Mouse (Mus musculus) lung, embryonic 14.5 days (tissue): Measurements from ENCODE around the gene Gm10338. TPM values are rescaled to one million over a fixed set of nuclear protein-coding genes. Genes with fewer than 3 reads are reported as not detected.
"Not testable (repeated sequence)": the region's sequence is repeated elsewhere in the genome, so short reads cannot be mapped to it uniquely, and the experiment has no call there.

ENCODE experiments used
- ATAC-seq: fragments of 200-750 bp; cut with Nextera tagmentation; 2 replicates; pipeline ENCODE4 v1.8.0; 2017; ENCODE audit warnings: mild to moderate bottlenecking, moderate TSS enrichment, moderate library complexity; ENCODE audit not compliant: insufficient read depth
- DNase-seq: peaks from one replicate; pipeline ENCODE4 v3.0.0-alpha.2; 2015
- H3K27ac ChIP-seq: fragments of 300-500 bp; sonication (generic); 2 replicates; pipeline ENCODE4 v1.5.1; 2014; ENCODE audit warnings: low read depth, mild to moderate bottlenecking, moderate library complexity
- H3K27me3 ChIP-seq: fragments of 300-500 bp; sonication (generic); 2 replicates; pipeline ENCODE4 v1.6.1; 2014; ENCODE audit warnings: low read length, control low read depth; ENCODE audit not compliant: insufficient read depth
- H3K36me3 ChIP-seq: fragments of 300-500 bp; sonication (generic); 2 replicates; pipeline ENCODE4 v1.6.1; 2014; ENCODE audit warnings: control low read depth; ENCODE audit not compliant: insufficient read depth
- H3K4me1 ChIP-seq: fragments of 300-500 bp; sonication (generic); 2 replicates; pipeline ENCODE4 v1.6.1; 2014; ENCODE audit warnings: antibody characterized with exemption, control low read depth; ENCODE audit not compliant: insufficient read depth
- H3K4me2 ChIP-seq: fragments of 300-500 bp; sonication (generic); 2 replicates; pipeline ENCODE4 v1.6.1; 2014; ENCODE audit warnings: mild to moderate bottlenecking
- H3K4me3 ChIP-seq: fragments of 300-500 bp; sonication (generic); 2 replicates; pipeline ENCODE4 v1.5.1; 2014; ENCODE audit warnings: low read depth, low read length
- H3K9ac ChIP-seq: fragments of 300-500 bp; sonication (generic); 2 replicates; pipeline ENCODE4 v1.6.1; 2014
- H3K9me3 ChIP-seq: fragments of 300-500 bp; sonication (generic); 2 replicates; pipeline ENCODE4 v1.6.1; 2016; ENCODE audit warnings: low read depth, low read length, control low read depth
- CTCF ChIP-seq: IDR thresholded peaks from 2 replicates; pipeline ENCODE4 v1.5.1; 2016; ENCODE audit warnings: antibody characterized with exemption, low read depth
- WGBS: fragments of 180-500 bp; shearing (Covaris S2); extraction: QIAGEN DNeasy Blood & Tissue Kit; methylation state at CpG from one replicate; pipeline ENCODE4 v1.1.7; 2014; 5-methylcytosine and 5-hydroxymethylcytosine counted together
- polyA plus RNA-seq: library from polyadenylated mRNA; unstranded; fragments of >200 nt; fragmentation: Nextera tagmentation; extraction: Ambion mirVana; gene quantifications from 2 replicates; pipeline ENCODE4 v1.2.1, GENCODE M21; 2014

Gm10338 gene
- not detected in 2 replicates for polyA plus RNA-seq

- not testable (repeated sequence) for H3K4me2 ChIP-seq, H3K4me1 ChIP-seq, ATAC-seq, H3K36me3 ChIP-seq, H3K9ac ChIP-seq, H3K27me3 ChIP-seq, DNase-seq, H3K4me3 ChIP-seq, H3K27ac ChIP-seq, H3K9me3 ChIP-seq
- WGBS: no CpG with 5 or more reads among the region's 2 CpGs
Observed at GRCm38 (mm10) chr14:7595492-7595891, at the start of gene Gm10338. Gene Gm10338, minus strand, starts transcription at chr14:7595592.

GRCm38 (mm10) chr14:7643872-7644271 is 48.5 kb upstream of the Gm10338 start, which contains the start of gene Gm10128:
Gene Gm10128, minus strand, starts transcription at chr14:7643972.
- H3K4me3 ChIP-seq, H3K4me1 ChIP-seq, H3K9me3 ChIP-seq, H3K27me3 ChIP-seq, DNase-seq, ATAC-seq, H3K9ac ChIP-seq, H3K4me2 ChIP-seq, H3K36me3 ChIP-seq, H3K27ac ChIP-seq: not testable (repeated sequence)
- no CpG with 5 or more reads among the region's 2 CpGs for WGBS

GRCm38 (mm10) chr14:7568382-7568781 is 27.0 kb downstream of the Gm10338 start, which contains the start of gene Gm3558:
Gene Gm3558, minus strand, starts transcription at chr14:7568566.
- not testable (repeated sequence) for DNase-seq, H3K27me3 ChIP-seq, ATAC-seq, H3K9ac ChIP-seq, H3K9me3 ChIP-seq, H3K27ac ChIP-seq, H3K36me3 ChIP-seq, H3K4me1 ChIP-seq
- peak within 1 kb of the TSS; percentile 30 for H3K4me3 ChIP-seq
- H3K4me2 ChIP-seq: peak within 1 kb of the TSS; percentile 60
- no CpG with 5 or more reads among the region's 34 CpGs for WGBS

- peak; percentile 0 for DNase-seq
- not testable (repeated sequence) for H3K9ac ChIP-seq, H3K4me1 ChIP-seq, H3K27me3 ChIP-seq, ATAC-seq, H3K36me3 ChIP-seq, H3K9me3 ChIP-seq, H3K27ac ChIP-seq
- under 1% methylated on average over 20 of the region's 27 CpGs for WGBS
- Histone ChIP-seq H3K4me3 (peak overlapping the region; percentile 30), H3K4me2 (peak overlapping the region; percentile 60)
Observed at GRCm38 (mm10) chr14:7567890-7568289, 27.5 kb downstream of the Gm10338 start.

GRCm38 (mm10) chr14:7567266-7567665 is 28.1 kb downstream of the Gm10338 start:
- peak; percentile 9; the same call in 1 of the 2 replicates for TF ChIP-seq CTCF
- ATAC-seq, DNase-seq: not testable (repeated sequence)

More at GRCm38 (mm10) chr14:7567266-7567665, 28.1 kb downstream of the Gm10338 start:
- 0% methylated on average over 5 of the region's 9 CpGs for WGBS
- H3K4me2 ChIP-seq, H3K36me3 ChIP-seq, H3K4me1 ChIP-seq, H3K9ac ChIP-seq, H3K27me3 ChIP-seq, H3K9me3 ChIP-seq, H3K27ac ChIP-seq, H3K4me3 ChIP-seq: not testable (repeated sequence)

Other genes starting within 250 kb of the Gm10338 start
- gene Gm8374, start 230.5 kb downstream of the Gm10338 start, polyA plus RNA-seq: not detected in 2 replicates
- gene Gm3755, start 144.7 kb downstream of the Gm10338 start, polyA plus RNA-seq: not detected in 2 replicates
- gene Gm3752, start 111.8 kb downstream of the Gm10338 start, polyA plus RNA-seq: 0.66 and 0.84 TPM in 2 replicates
- gene Gm3558, start 27.0 kb downstream of the Gm10338 start, polyA plus RNA-seq: 0.68 and 0.96 TPM in 2 replicates
- gene Gm10128, start 48.4 kb upstream of the Gm10338 start, polyA plus RNA-seq: not detected in 2 replicates
- not detected in 2 replicates for gene Gm26661, start 196.0 kb upstream of the Gm10338 start, polyA plus RNA-seq
- gene Flnb, start 222.4 kb upstream of the Gm10338 start, polyA plus RNA-seq: 19.5 and 22.5 TPM in 2 replicates